Mouse (Mus musculus): ENCODE results near the gene Sp100.

DNA sequence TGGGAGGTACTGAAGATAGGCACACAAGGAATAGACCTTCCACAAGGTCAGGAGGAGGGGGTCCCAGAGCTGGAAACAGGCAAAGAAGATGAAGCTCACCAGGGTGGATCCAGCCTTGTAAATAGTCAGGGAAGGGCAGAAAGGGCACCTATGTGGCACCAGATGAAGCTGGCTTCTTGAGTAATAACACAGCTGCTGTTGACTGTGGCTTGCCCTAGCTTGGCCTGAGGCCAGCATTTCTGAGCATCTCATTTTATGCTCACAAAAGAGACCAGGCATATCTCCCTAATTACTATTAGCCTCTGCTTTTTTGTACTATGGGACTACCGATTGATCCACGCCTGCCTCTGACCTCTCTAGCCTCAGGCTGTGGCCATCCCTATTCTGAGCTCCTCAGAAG lies 100.0 kb downstream of the Sp100 start:
- TF ChIP-seq POLR2A (IDR thresholded peaks at IDR 0.05; ENCODE audit: low read depth, low read length) (no peak), CTCF (IDR thresholded peaks at IDR 0.05; ENCODE audit: borderline replicate concordance, insufficient read depth, low read length) (no peak)

Data from embryonic fibroblast, embryonic 13.5 days (primary cell).